Mouse (Mus musculus) cerebellum, adult 11-12 months (tissue): ENCODE data around the gene Akap10.

Source experiments
- DNase-seq: peaks from one replicate; pipeline ENCODE4 v3.0.0; 2022

Akap10 gene

GRCm38 (mm10) chr11:61930098-61930517 lies at the start of gene Akap10:
Akap10 (minus strand) TSS chr11:61930252.
- peak; percentile 95 for DNase-seq

GRCm38 (mm10) chr11:61975783-61976182 lies 45.7 kb upstream of the Akap10 start:
- no peak for DNase-seq

GRCm38 (mm10) chr11:61974106-61974707 lies 44.2 kb upstream of the Akap10 start:
- peak; percentile 60 for DNase-seq

- DNase-seq = peak; percentile 53
Observed at GRCm38 (mm10) chr11:61971441-61972221, 41.6 kb upstream of the Akap10 start.

GRCm38 (mm10) chr11:61970901-61971300 lies 40.8 kb upstream of the Akap10 start:
- DNase-seq = peak; percentile 2

- no peak for DNase-seq
Observed at GRCm38 (mm10) chr11:61968875-61969274, 38.8 kb upstream of the Akap10 start.

GRCm38 (mm10) chr11:61967034-61967433 lies 37.0 kb upstream of the Akap10 start:
- no peak for DNase-seq

- DNase-seq = no peak
Observed at GRCm38 (mm10) chr11:61964611-61965010, 34.6 kb upstream of the Akap10 start.

- DNase-seq = no peak
Observed at GRCm38 (mm10) chr11:61963193-61963592, 33.1 kb upstream of the Akap10 start.

- no peak for DNase-seq
Observed at GRCm38 (mm10) chr11:61962684-61963083, 32.6 kb upstream of the Akap10 start.

GRCm38 (mm10) chr11:61960096-61960495 lies 30.0 kb upstream of the Akap10 start:
- DNase-seq = no peak

- DNase-seq = peak; percentile 59
Observed at GRCm38 (mm10) chr11:61958706-61959105, 28.7 kb upstream of the Akap10 start.

- DNase-seq = peak; percentile 59
Observed at GRCm38 (mm10) chr11:61957296-61957813, 27.3 kb upstream of the Akap10 start.

GRCm38 (mm10) chr11:61956572-61957295 lies 26.7 kb upstream of the Akap10 start, which contains the start of gene Specc1:
Specc1 (plus strand) TSS chr11:61956763.
- DNase-seq = peak; percentile 93

GRCm38 (mm10) chr11:61955951-61956350 lies 25.9 kb upstream of the Akap10 start:
- no peak for DNase-seq

- no peak for DNase-seq
Observed at GRCm38 (mm10) chr11:61955136-61955535, 25.1 kb upstream of the Akap10 start.

GRCm38 (mm10) chr11:61950632-61951031 lies 20.6 kb upstream of the Akap10 start:
- DNase-seq = peak; percentile 77

- no peak for DNase-seq
Observed at GRCm38 (mm10) chr11:61949315-61949714, 19.3 kb upstream of the Akap10 start.

- DNase-seq = no peak
Observed at GRCm38 (mm10) chr11:61946608-61947007, 16.6 kb upstream of the Akap10 start.

- no peak for DNase-seq
Observed at GRCm38 (mm10) chr11:61944417-61944816, 14.4 kb upstream of the Akap10 start.

GRCm38 (mm10) chr11:61942903-61943302 lies 12.9 kb upstream of the Akap10 start:
- DNase-seq = no peak

- DNase-seq = no peak
Observed at GRCm38 (mm10) chr11:61937761-61938160, 7.7 kb upstream of the Akap10 start.
